Mouse (Mus musculus): ENCODE data around the gene Creb5.

Gene Creb5

GRCm38 (mm10) chr6:53445862-53446460, 158.9 kb downstream of the Creb5 start:
- no peak for DNase-seq

GRCm38 (mm10) chr6:53447479-53447878, 160.4 kb downstream of the Creb5 start:
- no peak for DNase-seq

GRCm38 (mm10) chr6:53448317-53448870, 161.3 kb downstream of the Creb5 start:
- no peak for DNase-seq

DNA sequence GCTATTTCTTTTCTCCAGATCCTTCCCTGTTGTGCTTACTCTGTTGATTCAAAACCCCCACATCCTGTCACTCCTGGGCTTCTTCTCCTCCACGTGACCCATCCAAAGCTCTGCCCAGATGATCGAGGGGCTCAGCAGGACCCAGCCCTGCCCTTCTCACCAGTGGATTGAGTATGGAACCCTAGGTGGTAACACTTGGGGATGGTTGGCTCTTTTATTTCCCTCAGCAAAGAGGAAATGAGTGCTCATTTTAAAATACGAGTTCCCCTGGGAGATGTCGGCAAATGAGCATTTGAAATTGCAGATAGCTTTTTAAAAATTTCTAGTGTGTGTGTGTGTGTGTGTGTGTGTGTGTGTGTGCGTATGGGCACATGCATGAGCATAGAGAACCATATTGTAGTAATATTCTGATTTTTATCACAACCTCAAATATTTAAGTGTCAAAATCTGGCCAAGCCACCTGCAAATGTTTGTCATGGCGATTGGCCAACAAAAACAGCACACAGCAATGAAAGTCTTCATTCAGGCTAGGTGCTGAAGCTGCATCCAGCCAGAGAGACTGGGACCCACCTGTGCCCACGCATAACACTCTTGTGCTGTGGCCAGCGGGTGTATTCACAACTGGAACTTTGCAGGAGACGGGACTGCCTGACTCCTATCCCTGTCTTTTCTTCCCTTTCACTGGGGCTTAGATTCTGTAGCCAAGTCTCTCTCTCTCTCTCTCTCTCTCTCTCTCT, 162.5 kb downstream of the Creb5 start:
- peak; percentile 29 for DNase-seq

DNA sequence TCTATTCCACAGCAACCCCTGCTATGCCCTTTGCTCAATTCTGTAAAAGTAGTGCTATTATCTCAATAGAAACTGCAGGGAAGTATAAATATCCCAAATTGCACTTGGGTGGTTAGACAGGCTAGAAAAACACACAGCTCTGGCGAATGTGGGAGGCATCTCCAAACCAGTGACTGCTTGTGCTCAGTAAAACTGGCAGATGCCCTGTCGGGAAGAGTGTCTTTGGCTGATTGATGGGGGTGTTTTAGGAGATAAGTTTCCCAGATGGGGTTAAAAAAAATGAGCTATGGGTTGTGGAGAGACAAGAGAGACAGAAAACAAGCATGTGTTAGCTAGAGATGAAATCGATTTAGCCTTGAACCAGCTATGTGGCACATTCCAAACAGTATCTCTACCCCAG, 163.4 kb downstream of the Creb5 start:
- no peak for DNase-seq

DNA sequence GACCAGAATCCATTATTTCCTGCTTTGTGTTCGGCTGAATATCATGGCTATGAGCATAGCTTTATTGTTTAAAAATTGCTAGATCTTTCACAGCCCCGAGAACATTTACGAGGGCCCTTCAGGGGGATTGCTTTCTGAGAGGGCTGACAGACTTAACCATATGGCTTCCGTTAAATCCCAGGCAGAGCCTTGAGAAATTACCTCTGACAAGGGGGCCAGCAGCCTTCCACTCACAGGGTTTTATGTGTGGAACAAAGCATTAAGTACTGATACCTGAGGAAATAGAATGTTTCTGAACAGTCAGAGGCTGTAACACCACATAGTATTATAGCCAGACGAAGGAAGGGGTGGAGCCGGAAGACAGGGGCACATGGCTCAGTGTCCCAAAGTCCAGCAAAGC, 165.2 kb downstream of the Creb5 start:
- DNase-seq = no peak

- DNase-seq = no peak
Measured at GRCm38 (mm10) chr6:53455442-53455841, 168.4 kb downstream of the Creb5 start.

- DNase-seq = no peak
Measured at GRCm38 (mm10) chr6:53456111-53456510, 169.0 kb downstream of the Creb5 start.

- DNase-seq = no peak
Measured at GRCm38 (mm10) chr6:53459995-53460747, 173.1 kb downstream of the Creb5 start.

GRCm38 (mm10) chr6:53461056-53461455, 174.0 kb downstream of the Creb5 start:
- no peak for DNase-seq

DNA sequence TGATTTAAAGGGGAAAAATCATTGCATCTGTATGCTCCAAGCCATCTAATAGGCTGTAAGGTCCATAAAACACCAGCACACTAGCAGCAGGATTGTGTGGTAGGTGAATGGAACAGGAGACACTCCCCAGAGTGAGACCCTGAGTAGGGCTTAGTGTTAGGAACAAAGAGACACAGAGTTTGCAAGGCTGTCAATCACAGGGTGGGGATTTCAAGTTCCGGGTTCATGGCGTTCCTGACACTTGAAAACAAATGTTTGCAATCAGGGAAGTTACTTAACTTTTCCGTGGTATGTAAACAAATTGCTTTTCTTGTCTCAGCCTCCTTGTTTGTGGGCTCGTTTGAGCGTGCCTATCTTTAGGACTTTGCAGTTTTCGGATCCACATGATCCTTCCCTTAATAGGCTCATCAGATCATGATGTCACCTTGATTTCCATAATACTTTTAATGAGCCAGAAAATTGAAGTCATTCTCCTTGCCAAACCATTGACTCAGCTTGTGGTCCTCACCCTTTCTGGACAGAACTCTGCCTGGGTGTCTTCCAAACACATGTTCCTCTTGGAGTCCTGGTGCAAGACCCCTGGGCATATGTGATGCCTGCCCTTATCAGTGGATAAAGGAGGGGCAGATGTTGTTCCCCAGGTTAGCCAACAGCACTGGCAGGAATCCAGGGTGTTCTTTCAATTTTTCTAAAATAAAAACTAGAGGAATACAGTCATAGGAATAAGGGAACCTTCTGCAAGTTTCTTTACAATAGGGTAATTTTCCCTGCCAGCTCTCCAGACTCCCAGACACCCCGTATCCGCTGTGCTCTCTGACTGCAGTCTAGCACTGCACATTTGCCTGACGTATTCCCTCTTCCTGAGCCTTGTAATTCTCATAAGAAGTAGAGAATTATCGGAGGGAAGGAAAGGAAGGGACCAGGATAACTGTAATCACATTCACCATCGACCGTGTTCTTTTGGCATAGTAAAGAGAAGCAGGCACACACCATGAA, 175.0 kb downstream of the Creb5 start:
- DNase-seq = no peak

DNA sequence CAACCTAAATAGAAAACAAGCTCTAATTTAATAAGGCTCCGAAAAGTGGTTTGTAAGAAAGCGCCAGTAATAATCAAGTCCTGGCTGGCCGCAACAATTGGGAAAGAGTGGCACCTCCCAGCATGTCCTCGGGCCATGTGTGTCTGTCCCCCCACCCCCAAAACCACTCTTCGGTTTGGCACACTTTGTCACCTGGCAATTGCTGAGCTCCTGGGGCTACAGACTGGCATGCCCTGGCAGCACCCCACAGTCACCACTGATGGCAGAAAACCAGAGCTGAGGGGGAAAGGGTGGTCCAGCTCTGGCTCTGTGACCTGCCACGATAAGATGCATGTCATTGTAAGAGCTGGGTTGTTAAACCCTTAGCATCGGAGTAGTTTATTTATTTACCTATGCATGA, 175.7 kb downstream of the Creb5 start:
- DNase-seq = no peak

- DNase-seq = no peak
Measured at GRCm38 (mm10) chr6:53463261-53463813, 176.3 kb downstream of the Creb5 start.

- DNase-seq = no peak
Measured at GRCm38 (mm10) chr6:53469204-53469603, 182.1 kb downstream of the Creb5 start.

DNA sequence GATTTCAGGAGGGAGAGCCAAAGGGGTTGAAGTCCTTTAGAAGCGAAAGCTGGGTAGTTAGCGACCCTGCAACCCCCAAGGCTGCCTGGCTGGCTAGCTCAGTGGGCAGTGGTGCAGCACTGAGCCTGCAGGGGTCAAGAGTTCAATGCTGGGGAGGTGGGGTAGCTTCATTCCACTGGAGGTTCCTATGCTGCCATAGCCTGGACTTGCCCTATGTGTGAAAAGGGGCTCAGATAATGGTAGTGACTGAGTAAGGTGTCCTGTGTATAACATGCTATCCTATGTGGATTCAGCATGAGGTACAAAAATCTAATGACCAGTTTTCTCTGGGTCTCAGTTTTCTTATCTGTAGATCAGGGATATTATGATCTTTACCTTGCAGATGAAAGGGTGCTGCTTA, 182.6 kb downstream of the Creb5 start:
- no peak for DNase-seq

- peak; percentile 69 for DNase-seq
Measured at GRCm38 (mm10) chr6:53470559-53470958, 183.5 kb downstream of the Creb5 start.

GRCm38 (mm10) chr6:53470999-53471591, 184.0 kb downstream of the Creb5 start:
- no peak for DNase-seq

- no peak for DNase-seq
Measured at GRCm38 (mm10) chr6:53472751-53473150, 185.7 kb downstream of the Creb5 start.

- DNase-seq = no peak
Measured at GRCm38 (mm10) chr6:53477501-53477900, 190.4 kb downstream of the Creb5 start.

DNA sequence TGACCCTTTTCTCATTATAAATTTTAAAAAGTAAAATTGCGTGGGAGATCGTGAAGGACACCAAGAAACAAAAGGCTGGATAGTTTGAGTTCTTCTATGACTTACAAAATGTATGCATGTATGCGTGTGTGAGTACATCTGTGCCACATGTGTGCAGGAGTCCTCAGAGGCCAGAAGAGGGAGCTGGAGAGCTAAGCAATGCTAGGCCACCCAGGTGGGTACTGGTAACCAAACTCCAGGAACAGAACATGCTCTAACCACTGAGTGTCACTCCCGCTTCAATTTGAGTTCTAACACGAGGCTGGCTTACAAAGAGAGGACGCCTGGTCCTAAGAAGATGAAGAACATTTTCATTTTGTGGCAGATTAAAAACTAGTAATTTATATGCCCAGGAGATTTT, 203.8 kb downstream of the Creb5 start:
- DNase-seq = no peak

- DNase-seq = no peak
Measured at GRCm38 (mm10) chr6:53491331-53491730, 204.3 kb downstream of the Creb5 start.

DNA sequence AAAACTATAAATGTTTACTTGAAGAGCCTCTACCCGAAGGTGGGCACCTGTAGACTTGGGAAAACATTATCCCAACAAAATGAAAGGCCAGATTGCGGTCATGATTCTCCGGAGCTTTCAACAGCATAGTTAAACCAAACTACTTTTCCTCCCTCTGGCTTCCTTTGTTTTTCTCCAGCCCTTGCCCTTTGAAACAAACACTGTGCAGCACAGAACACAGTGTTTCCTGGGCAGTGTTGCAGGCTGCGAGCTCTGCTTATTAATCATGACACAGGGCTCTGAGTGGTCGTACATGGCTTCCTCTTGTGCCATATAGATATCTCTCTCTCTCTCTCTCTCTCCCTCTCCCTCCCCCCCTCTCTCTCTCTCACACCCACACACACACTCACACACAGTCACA, 206.8 kb downstream of the Creb5 start:
- peak; percentile 38 for DNase-seq

Measured in lung, postnatal 10 days (tissue).